Mouse (Mus musculus) forebrain, embryonic 15.5 days (tissue): ENCODE measurements around the gene Hcrt. TPM values are rescaled to one million over a fixed set of nuclear protein-coding genes. Genes with fewer than 3 reads are reported as not detected.

Experiments
- ATAC-seq: fragments of 200-750 bp; cut with Nextera tagmentation; replicated peaks from 2 replicates; pipeline ENCODE4 v1.8.0; 2017; ENCODE audit warnings: mild to moderate bottlenecking, moderate TSS enrichment, moderate library complexity
- H3K27ac ChIP-seq: fragments of 300-500 bp; sonication (generic); replicated peaks from 2 replicates; pipeline ENCODE4 v1.5.1; 2015; ENCODE audit warnings: mild to moderate bottlenecking, inconsistent platforms
- H3K27me3 ChIP-seq: fragments of 300-500 bp; sonication (generic); 2 replicates; pipeline ENCODE4 v1.6.1; 2015; ENCODE audit warnings: inconsistent platforms
- H3K36me3 ChIP-seq: fragments of 300-500 bp; sonication (generic); 2 replicates; pipeline ENCODE4 v1.6.1; 2015; ENCODE audit warnings: mild to moderate bottlenecking, inconsistent platforms
- H3K4me1 ChIP-seq: fragments of 300-500 bp; sonication (generic); 2 replicates; pipeline ENCODE4 v1.6.1; 2015; ENCODE audit warnings: inconsistent platforms
- H3K4me2 ChIP-seq: fragments of 300-500 bp; sonication (generic); replicated peaks from 2 replicates; pipeline ENCODE4 v1.6.1; 2015; ENCODE audit warnings: mild to moderate bottlenecking, inconsistent platforms
- H3K4me3 ChIP-seq: fragments of 300-500 bp; sonication (generic); 2 replicates; pipeline ENCODE4 v1.5.1; 2015; ENCODE audit warnings: mild to moderate bottlenecking, inconsistent platforms
- H3K9ac ChIP-seq: fragments of 300-500 bp; sonication (generic); replicated peaks from 2 replicates; pipeline ENCODE4 v1.6.1; 2015; ENCODE audit warnings: mild to moderate bottlenecking, inconsistent platforms
- H3K9me3 ChIP-seq: fragments of 300-500 bp; sonication (generic); 2 replicates; pipeline ENCODE4 v1.6.1; 2016; ENCODE audit warnings: inconsistent platforms
- WGBS: fragments of 180-500 bp; shearing (Covaris S2); methylation state at CpG from one replicate; pipeline ENCODE4 v1.1.7; 2015; ENCODE audit warnings: mixed read lengths; 5-methylcytosine and 5-hydroxymethylcytosine counted together
- polyA plus RNA-seq: library from polyadenylated mRNA; unstranded; fragments of >200 nt; fragmentation: Nextera tagmentation; extraction: Ambion mirVana; gene quantifications from 2 replicates; pipeline ENCODE4 v1.2.1, GENCODE M21; 2015

Gene Hcrt
- polyA plus RNA-seq, 1 experiment from 2014 or later, result 1.1 TPM

GRCm38 (mm10) chr11:100729976-100730375, 32.8 kb downstream of the Hcrt start:
- Histone ChIP-seq H3K27me3 (no peaks in the 10 kb centered on the region), H3K4me1 (no peaks in the 10 kb centered on the region), H3K27ac (no peak overlapping the region), H3K4me3 (no peak overlapping the region), H3K36me3 (peaks cover 9% of the 10 kb centered on the region), H3K9me3 (no peaks in the 10 kb centered on the region), H3K9ac (no peak overlapping the region), H3K4me2 (no peak overlapping the region)
- WGBS, result 96% methylated on average over 4 of the region's 4 CpGs
- ATAC-seq, result no peak

GRCm38 (mm10) chr11:100728601-100729000, 34.1 kb downstream of the Hcrt start:
- Histone ChIP-seq H3K27ac (no peak overlapping the region), H3K4me1 (no peaks in the 10 kb centered on the region), H3K4me3 (no peak overlapping the region), H3K4me2 (no peak overlapping the region), H3K9ac (no peak overlapping the region), H3K27me3 (no peaks in the 10 kb centered on the region), H3K9me3 (no peaks in the 10 kb centered on the region), H3K36me3 (peaks cover 9% of the 10 kb centered on the region)
- 87% methylated on average over 6 of the region's 6 CpGs for WGBS
- no peak for ATAC-seq

- ATAC-seq, result no peak
- H3K9ac ChIP-seq, result no peak overlapping the region
- WGBS, result 100% methylated on average over 3 of the region's 3 CpGs
- no peak overlapping the region for H3K4me3 ChIP-seq
- no peak overlapping the region for H3K4me2 ChIP-seq
- peaks cover 6% of the 10 kb centered on the region; the same call in 1 of the 2 replicates for H3K36me3 ChIP-seq
- H3K9me3 ChIP-seq, result no peaks in the 10 kb centered on the region
- no peaks in the 10 kb centered on the region for H3K27me3 ChIP-seq
- H3K4me1 ChIP-seq, result no peaks in the 10 kb centered on the region
- H3K27ac ChIP-seq, result no peak overlapping the region
These were observed 35.5 kb downstream of the Hcrt start for GRCm38 (mm10) chr11:100727201-100727600.

GRCm38 (mm10) chr11:100724919-100725512, 37.7 kb downstream of the Hcrt start:
- Histone ChIP-seq H3K4me1 (no peaks in the 10 kb centered on the region), H3K27me3 (no peaks in the 10 kb centered on the region), H3K27ac (no peak overlapping the region), H3K9ac (no peak overlapping the region), H3K4me2 (no peak overlapping the region), H3K9me3 (no peaks in the 10 kb centered on the region), H3K36me3 (peaks cover 6% of the 10 kb centered on the region; the same call in 1 of the 2 replicates), H3K4me3 (no peak overlapping the region)
- ATAC-seq, result no peak
- 72% methylated on average over 5 of the region's 5 CpGs for WGBS

GRCm38 (mm10) chr11:100722493-100723028, 40.2 kb downstream of the Hcrt start:
- Histone ChIP-seq H3K4me1 (no peaks in the 10 kb centered on the region), H3K36me3 (peaks cover 14% of the 10 kb centered on the region), H3K9ac (no peak overlapping the region), H3K27me3 (no peaks in the 10 kb centered on the region), H3K4me2 (no peak overlapping the region), H3K4me3 (no peak overlapping the region), H3K9me3 (no peaks in the 10 kb centered on the region), H3K27ac (no peak overlapping the region)
- no peak for ATAC-seq
- WGBS, result 65% methylated on average over 2 of the region's 2 CpGs

- Histone ChIP-seq H3K36me3 (peaks cover 20% of the 10 kb centered on the region), H3K4me3 (no peak overlapping the region), H3K27me3 (no peaks in the 10 kb centered on the region), H3K4me1 (no peaks in the 10 kb centered on the region), H3K9ac (no peak overlapping the region), H3K9me3 (no peaks in the 10 kb centered on the region), H3K27ac (no peak overlapping the region), H3K4me2 (no peak overlapping the region)
- ATAC-seq, result no peak
- 67% methylated on average over 8 of the region's 8 CpGs for WGBS
These were observed 40.8 kb downstream of the Hcrt start for GRCm38 (mm10) chr11:100721776-100722492.

GRCm38 (mm10) chr11:100721254-100721653, 41.5 kb downstream of the Hcrt start:
- H3K4me1 ChIP-seq, result no peaks in the 10 kb centered on the region
- WGBS, result 43% methylated on average over 4 of the region's 4 CpGs
- no peak overlapping the region for H3K4me3 ChIP-seq
- H3K27ac ChIP-seq, result no peak overlapping the region
- H3K9me3 ChIP-seq, result no peaks in the 10 kb centered on the region
- no peak for ATAC-seq
- H3K9ac ChIP-seq, result no peak overlapping the region
- H3K27me3 ChIP-seq, result no peaks in the 10 kb centered on the region
- peaks cover 26% of the 10 kb centered on the region for H3K36me3 ChIP-seq
- H3K4me2 ChIP-seq, result no peak overlapping the region

- WGBS, result 75% methylated on average over 5 of the region's 5 CpGs
- Histone ChIP-seq H3K9ac (no peak overlapping the region), H3K27ac (no peak overlapping the region), H3K36me3 (peaks cover 35% of the 10 kb centered on the region), H3K4me2 (no peak overlapping the region), H3K9me3 (no peaks in the 10 kb centered on the region), H3K4me1 (no peaks in the 10 kb centered on the region), H3K27me3 (no peaks in the 10 kb centered on the region), H3K4me3 (no peak overlapping the region)
- no peak for ATAC-seq
These were observed 42.4 kb downstream of the Hcrt start for GRCm38 (mm10) chr11:100720345-100720744.

- H3K27me3 ChIP-seq, result no peaks in the 10 kb centered on the region
- peaks cover 39% of the 10 kb centered on the region for H3K36me3 ChIP-seq
- H3K4me1 ChIP-seq, result no peaks in the 10 kb centered on the region
- no peak overlapping the region for H3K9ac ChIP-seq
- H3K4me2 ChIP-seq, result no peak overlapping the region
- no peak for ATAC-seq
- H3K27ac ChIP-seq, result no peak overlapping the region
- no peak overlapping the region for H3K4me3 ChIP-seq
- H3K9me3 ChIP-seq, result no peaks in the 10 kb centered on the region
- 81% methylated on average over 11 of the region's 11 CpGs for WGBS
These were observed 42.8 kb downstream of the Hcrt start for GRCm38 (mm10) chr11:100719893-100720292.

GRCm38 (mm10) chr11:100719312-100719711, 43.4 kb downstream of the Hcrt start:
- 81% methylated on average over 3 of the region's 3 CpGs for WGBS
- no peak overlapping the region for H3K4me2 ChIP-seq
- no peaks in the 10 kb centered on the region for H3K9me3 ChIP-seq
- H3K27ac ChIP-seq, result no peak overlapping the region
- no peak overlapping the region for H3K4me3 ChIP-seq
- ATAC-seq, result no peak
- H3K36me3 ChIP-seq, result peaks cover 39% of the 10 kb centered on the region
- 0 out of 2 replicates have a peak, but pooled peaks cover 1% of the 10 kb centered on the region for H3K4me1 ChIP-seq
- no peak overlapping the region for H3K9ac ChIP-seq
- no peaks in the 10 kb centered on the region for H3K27me3 ChIP-seq

- H3K36me3 ChIP-seq, result peaks cover 39% of the 10 kb centered on the region
- 94% methylated on average over 4 of the region's 4 CpGs for WGBS
- ATAC-seq, result no peak
These were observed 43.9 kb downstream of the Hcrt start for GRCm38 (mm10) chr11:100718866-100719265.

GRCm38 (mm10) chr11:100718462-100718861, 44.3 kb downstream of the Hcrt start:
- Histone ChIP-seq H3K27ac (no peak overlapping the region), H3K36me3 (peaks cover 39% of the 10 kb centered on the region)
- WGBS, result 90% methylated on average over 7 of the region's 7 CpGs

More at GRCm38 (mm10) chr11:100718866-100719265, 43.9 kb downstream of the Hcrt start:
- Histone ChIP-seq H3K4me2 (no peak overlapping the region), H3K4me1 (peaks cover 6% of the 10 kb centered on the region), H3K4me3 (no peak overlapping the region), H3K27ac (no peak overlapping the region), H3K9ac (no peak overlapping the region), H3K9me3 (no peaks in the 10 kb centered on the region), H3K27me3 (no peaks in the 10 kb centered on the region)

More at GRCm38 (mm10) chr11:100718462-100718861, 44.3 kb downstream of the Hcrt start:
- Histone ChIP-seq H3K4me2 (no peak overlapping the region), H3K4me3 (no peak overlapping the region), H3K9me3 (no peaks in the 10 kb centered on the region), H3K4me1 (peaks cover 10% of the 10 kb centered on the region), H3K9ac (no peak overlapping the region), H3K27me3 (no peaks in the 10 kb centered on the region)
- ATAC-seq, result no peak
